Mouse (Mus musculus): Measurements from ENCODE around the gene Fars2. TPM values are rescaled to one million over a fixed set of nuclear protein-coding genes. Genes with fewer than 3 reads are reported as not detected.

Gene Fars2
- total and polyA plus RNA-seq, 2 experiments from 2014 or later: 54.8 to 78.9 TPM

GRCm38 (mm10) chr13:36733566-36733965, 616.4 kb downstream of the Fars2 start:
- no peaks in the 10 kb centered on the region for H3K36me3 ChIP-seq (replicated peaks; ENCODE audit: control insufficient read depth, insufficient read depth, low read length)
- peaks cover 16% of the 10 kb centered on the region; the same call in 1 of the 2 replicates for H3K4me1 ChIP-seq (ENCODE audit: control insufficient read depth, insufficient read depth)
- peaks cover 88% of the 10 kb centered on the region for H3K27me3 ChIP-seq (ENCODE audit: control insufficient read depth, insufficient read depth, low read length)
- no peak overlapping the region for H3K27ac ChIP-seq (ENCODE audit: low read depth)
- WGBS: 6% methylated on average over 10 of the region's 10 CpGs
- H3K9ac ChIP-seq (replicated peaks; ENCODE audit: low read depth, low read length): no peak overlapping the region
- TF ChIP-seq CTCF (IDR thresholded peaks at IDR 0.05; ENCODE audit: low read depth): no peak
- no peak for TF ChIP-seq EP300 (IDR thresholded peaks at IDR 0.05; ENCODE audit: low read depth)
- peak overlapping the region; percentile 51; the same call in 1 of the 2 replicates for H3K4me3 ChIP-seq (ENCODE audit: low read depth, low read length)
- no peaks in the 10 kb centered on the region for H3K9me3 ChIP-seq (replicated peaks; ENCODE audit: control insufficient read depth, low read length)
- no peak for ATAC-seq (ENCODE audit: insufficient read depth, low read depth)
- H3K4me2 ChIP-seq (ENCODE audit: low read depth, low read length): peak overlapping the region; percentile 85; the same call in 1 of the 2 replicates
- DNase-seq (ENCODE audit: low spot score): no peak

GRCm38 (mm10) chr13:36733989-36734690, 616.9 kb downstream of the Fars2 start:
- Histone ChIP-seq H3K4me3 (ENCODE audit: low read depth, low read length) (peak overlapping the region; percentile 51), H3K27me3 (ENCODE audit: control insufficient read depth, insufficient read depth, low read length) (peaks cover 82% of the 10 kb centered on the region), H3K4me2 (ENCODE audit: low read depth, low read length) (peak overlapping the region; percentile 85), H3K9ac (replicated peaks; ENCODE audit: low read depth, low read length) (no peak overlapping the region), H3K4me1 (ENCODE audit: control insufficient read depth, insufficient read depth) (peaks cover 16% of the 10 kb centered on the region; the same call in 1 of the 2 replicates), H3K36me3 (replicated peaks; ENCODE audit: control insufficient read depth, insufficient read depth, low read length) (no peaks in the 10 kb centered on the region), H3K27ac (ENCODE audit: low read depth) (no peak overlapping the region), H3K9me3 (replicated peaks; ENCODE audit: control insufficient read depth, low read length) (0 out of 2 replicates have a peak, but pooled peaks cover 4% of the 10 kb centered on the region)
- TF ChIP-seq EP300 (IDR thresholded peaks at IDR 0.05; ENCODE audit: low read depth): no peak
- no peak for DNase-seq (ENCODE audit: low spot score)
- ATAC-seq (ENCODE audit: insufficient read depth, low read depth): no peak
- 2% methylated on average over 26 of the region's 26 CpGs for WGBS

GRCm38 (mm10) chr13:36734731-36735571, 617.7 kb downstream of the Fars2 start, which contains the start of gene Nrn1:
Gene Nrn1, minus strand, starts transcription at chr13:36735131.
- Histone ChIP-seq H3K27ac (ENCODE audit: low read depth) (no peak within 1 kb of the TSS; the same call in 1 of the 2 replicates), H3K4me2 (ENCODE audit: low read depth, low read length) (peak within 1 kb of the TSS; percentile 85), H3K9ac (replicated peaks; ENCODE audit: low read depth, low read length) (no peak within 1 kb of the TSS), H3K4me1 (ENCODE audit: control insufficient read depth, insufficient read depth) (peaks cover 16% of the 10 kb centered on the region; the same call in 1 of the 2 replicates), H3K27me3 (ENCODE audit: control insufficient read depth, insufficient read depth, low read length) (peaks cover 74% of the 10 kb centered on the region), H3K4me3 (ENCODE audit: low read depth, low read length) (peak within 1 kb of the TSS; percentile 51), H3K9me3 (replicated peaks; ENCODE audit: control insufficient read depth, low read length) (0 out of 2 replicates have a peak, but pooled peaks cover 4% of the 10 kb centered on the region), H3K36me3 (replicated peaks; ENCODE audit: control insufficient read depth, insufficient read depth, low read length) (no peaks in the 10 kb centered on the region)
- ATAC-seq (ENCODE audit: insufficient read depth, low read depth) (no peak), DNase-seq (ENCODE audit: low spot score) (no peak)
- WGBS: 2% methylated on average over 50 of the region's 50 CpGs
- no peak for TF ChIP-seq EP300 (IDR thresholded peaks at IDR 0.05; ENCODE audit: low read depth)

- Histone ChIP-seq H3K9ac (replicated peaks; ENCODE audit: low read depth, low read length) (no peak overlapping the region), H3K27ac (ENCODE audit: low read depth) (no peak overlapping the region), H3K27me3 (ENCODE audit: control insufficient read depth, insufficient read depth, low read length) (peaks cover 64% of the 10 kb centered on the region), H3K4me2 (ENCODE audit: low read depth, low read length) (peak overlapping the region; percentile 85), H3K4me3 (ENCODE audit: low read depth, low read length) (peak overlapping the region; percentile 51), H3K9me3 (replicated peaks; ENCODE audit: control insufficient read depth, low read length) (0 out of 2 replicates have a peak, but pooled peaks cover 4% of the 10 kb centered on the region), H3K36me3 (replicated peaks; ENCODE audit: control insufficient read depth, insufficient read depth, low read length) (no peaks in the 10 kb centered on the region), H3K4me1 (ENCODE audit: control insufficient read depth, insufficient read depth) (peaks cover 16% of the 10 kb centered on the region; the same call in 1 of the 2 replicates)
- DNase-seq (ENCODE audit: low spot score): no peak
- TF ChIP-seq CTCF (IDR thresholded peaks at IDR 0.05; ENCODE audit: low read depth) (no peak), EP300 (IDR thresholded peaks at IDR 0.05; ENCODE audit: low read depth) (no peak)
- 1% methylated on average over 33 of the region's 39 CpGs for WGBS
- peak; percentile 78 for ATAC-seq (ENCODE audit: insufficient read depth, low read depth)
Measured at GRCm38 (mm10) chr13:36735901-36736618, 618.8 kb downstream of the Fars2 start.

GRCm38 (mm10) chr13:36736619-36736996, 619.4 kb downstream of the Fars2 start:
- Histone ChIP-seq H3K4me3 (ENCODE audit: low read depth, low read length) (peak overlapping the region; percentile 51), H3K9ac (replicated peaks; ENCODE audit: low read depth, low read length) (no peak overlapping the region)
- ATAC-seq (ENCODE audit: insufficient read depth, low read depth): no peak

More at GRCm38 (mm10) chr13:36736619-36736996, 619.4 kb downstream of the Fars2 start:
- WGBS: 15% methylated on average over 9 of the region's 9 CpGs
- peak overlapping the region; percentile 85 for H3K4me2 ChIP-seq (ENCODE audit: low read depth, low read length)
- no peaks in the 10 kb centered on the region for H3K36me3 ChIP-seq (replicated peaks; ENCODE audit: control insufficient read depth, insufficient read depth, low read length)
- no peak for DNase-seq (ENCODE audit: low spot score)
- TF ChIP-seq CTCF (IDR thresholded peaks at IDR 0.05; ENCODE audit: low read depth) (no peak), EP300 (IDR thresholded peaks at IDR 0.05; ENCODE audit: low read depth) (no peak)
- H3K4me1 ChIP-seq (ENCODE audit: control insufficient read depth, insufficient read depth): peaks cover 16% of the 10 kb centered on the region; the same call in 1 of the 2 replicates
- peaks cover 59% of the 10 kb centered on the region for H3K27me3 ChIP-seq (ENCODE audit: control insufficient read depth, insufficient read depth, low read length)
- H3K9me3 ChIP-seq (replicated peaks; ENCODE audit: control insufficient read depth, low read length): 0 out of 2 replicates have a peak, but pooled peaks cover 4% of the 10 kb centered on the region
- no peak overlapping the region for H3K27ac ChIP-seq (ENCODE audit: low read depth)

All from heart, postnatal 0 days (tissue).